In genomic region chr15:25648287-25648686, GRCm38 (mm10) we compare ENCODE assay signal across 22 mouse cellular contexts.
"Had no signal": no experiment of that assay in that cellular context is flagged by ENCODE, and none has a peak within 500 bp of the region (broad histone marks: within the 10 kb centered on the region; RNA-seq: fewer than 3 reads in every experiment).

No protein-coding gene starts in this region.

- H3K27me3 ChIP-seq: intestine, embryonic 15.5 days; limb, embryonic 13.5 days; liver, embryonic 12.5 days; liver, embryonic 15.5 days; neural tube, embryonic 12.5 days; neural tube, embryonic 15.5 days had no signal

- H3K36me3 ChIP-seq: intestine, embryonic 15.5 days; liver, embryonic 12.5 days; liver, embryonic 15.5 days; neural tube, embryonic 12.5 days; neural tube, embryonic 15.5 days had no signal

- DNase-seq: kidney, adult 11 months; kidney, postnatal 10 days; layer of hippocampus, adult 9-11 months; liver; lung, adult 2 months; lung, postnatal 14 days; lung, postnatal 4 days; midbrain, embryonic 14.5 days; right cerebral cortex, adult 18-20 months; right cerebral cortex, postnatal 14 days; right cerebral cortex, postnatal 4 days; thymus, postnatal 25 days had no signal

- H3K4me2 ChIP-seq: intestine, embryonic 15.5 days; limb, embryonic 13.5 days; liver, embryonic 12.5 days; liver, embryonic 15.5 days; midbrain, embryonic 11.5 days; neural tube, embryonic 12.5 days; neural tube, embryonic 15.5 days had no signal

- H3K4me1 ChIP-seq: neural tube, embryonic 12.5 days; neural tube, embryonic 15.5 days had no signal

- H3K9me3 ChIP-seq: intestine, embryonic 15.5 days; limb, embryonic 13.5 days; liver, embryonic 12.5 days; liver, embryonic 15.5 days; neural tube, embryonic 12.5 days; neural tube, embryonic 15.5 days had no signal

- H3K27ac ChIP-seq: intestine, embryonic 15.5 days; layer of hippocampus, adult 2 months; limb, embryonic 10.5 days; limb, embryonic 13.5 days; liver, embryonic 12.5 days; liver, embryonic 15.5 days; neural tube, embryonic 12.5 days; neural tube, embryonic 15.5 days; stomach, postnatal 0 days had no signal

- H3K4me3 ChIP-seq: intestine, embryonic 15.5 days; layer of hippocampus, adult 2 months; limb, embryonic 10.5 days; limb, embryonic 13.5 days; liver, embryonic 12.5 days; liver, embryonic 15.5 days; neural tube, embryonic 12.5 days; neural tube, embryonic 15.5 days had no signal

- ATAC-seq: intestine, embryonic 15.5 days; liver, embryonic 12.5 days had no signal

- H3K9ac ChIP-seq: intestine, embryonic 15.5 days; limb, embryonic 13.5 days; liver, embryonic 12.5 days; liver, embryonic 15.5 days; neural tube, embryonic 12.5 days; neural tube, embryonic 15.5 days had no signal
